Mouse (Mus musculus) midbrain, embryonic 14.5 days (tissue): ENCODE results near the gene Gm10065. TPM values are rescaled to one million over a fixed set of nuclear protein-coding genes. Genes with fewer than 3 reads are reported as not detected.
"Not testable (repeated sequence)": the region's sequence is repeated elsewhere in the genome, so short reads cannot be mapped to it uniquely, and the experiment has no call there.

Experiments
- ATAC-seq: fragments of 200-750 bp; cut with Nextera tagmentation; 2 replicates; pipeline ENCODE4 v1.8.0; 2017; ENCODE audit warnings: moderate number of reproducible peaks, moderate library complexity; ENCODE audit not compliant: low FRiP score, low TSS enrichment
- DNase-seq: peaks from one replicate; pipeline ENCODE4 v3.0.0-alpha.2; 2015
- H3K27ac ChIP-seq: fragments of 300-500 bp; sonication (generic); replicated peaks from 2 replicates; pipeline ENCODE4 v1.5.1; 2014; ENCODE audit warnings: mild to moderate bottlenecking, low read depth, low read length, moderate library complexity
- H3K27me3 ChIP-seq: fragments of 300-500 bp; sonication (generic); 2 replicates; pipeline ENCODE4 v1.6.1; 2014; ENCODE audit warnings: low read length, control low read depth, mixed read lengths; ENCODE audit not compliant: control insufficient read depth, insufficient read depth
- H3K36me3 ChIP-seq: fragments of 300-500 bp; sonication (generic); 2 replicates; pipeline ENCODE4 v1.6.1; 2014; ENCODE audit warnings: low read length, control low read depth; ENCODE audit not compliant: control insufficient read depth, insufficient read depth
- H3K4me1 ChIP-seq: fragments of 300-500 bp; sonication (generic); 2 replicates; pipeline ENCODE4 v1.6.1; 2014; ENCODE audit warnings: mild to moderate bottlenecking, antibody characterized with exemption, low read length, control low read depth; ENCODE audit not compliant: control insufficient read depth, insufficient read depth
- H3K4me2 ChIP-seq: fragments of 300-500 bp; sonication (generic); 2 replicates; pipeline ENCODE4 v1.6.1; 2014; ENCODE audit warnings: mild to moderate bottlenecking, low read length, moderate library complexity
- H3K4me3 ChIP-seq: fragments of 300-500 bp; sonication (generic); replicated peaks from 2 replicates; pipeline ENCODE4 v1.5.1; 2014; ENCODE audit warnings: low read depth, low read length
- H3K9ac ChIP-seq: fragments of 300-500 bp; sonication (generic); replicated peaks from 2 replicates; pipeline ENCODE4 v1.6.1; 2014; ENCODE audit warnings: mild to moderate bottlenecking, low read length, moderate library complexity
- H3K9me3 ChIP-seq: fragments of 300-500 bp; sonication (generic); 2 replicates; pipeline ENCODE4 v1.6.1; 2016; ENCODE audit warnings: low read length, control low read depth, mixed read lengths; ENCODE audit not compliant: control insufficient read depth
- WGBS: fragments of 180-500 bp; shearing (Covaris S2); extraction: QIAGEN DNeasy Blood & Tissue Kit; methylation state at CpG from one replicate; pipeline ENCODE4 v1.1.7; 2014; 5-methylcytosine and 5-hydroxymethylcytosine counted together
- polyA plus RNA-seq: library from polyadenylated mRNA; unstranded; fragments of >200 nt; fragmentation: Nextera tagmentation; extraction: Ambion mirVana; gene quantifications from 2 replicates; pipeline ENCODE4 v1.2.1, GENCODE M21; 2014

Gm10065 gene
- polyA plus RNA-seq, 1 experiment from 2014 or later: not detected

DNA sequence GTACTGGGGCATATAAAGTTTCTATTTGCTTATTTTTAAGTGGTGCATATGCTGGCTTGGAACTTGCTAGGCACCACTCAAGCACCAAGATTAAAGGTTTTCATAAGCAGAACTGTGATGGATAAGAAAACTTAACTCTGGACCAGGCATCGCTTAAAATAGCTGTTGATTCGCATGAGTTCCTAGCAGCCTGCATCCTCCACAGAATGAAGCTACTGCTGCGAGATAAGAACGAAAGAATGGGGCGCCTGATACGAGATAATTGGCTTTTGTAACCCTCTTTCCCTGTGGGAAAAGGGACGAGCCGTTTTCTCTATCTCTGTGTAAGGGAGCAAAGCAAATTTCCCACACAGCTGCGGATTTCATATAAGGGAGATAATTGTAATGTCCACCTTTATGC is 10.1 kb downstream of the Gm10065 start:
- H3K9me3 ChIP-seq: no peaks in the 10 kb centered on the region
- no peaks in the 10 kb centered on the region for H3K4me1 ChIP-seq
- peak overlapping the region; percentile 66 for H3K4me2 ChIP-seq
- no peaks in the 10 kb centered on the region for H3K36me3 ChIP-seq
- no peak overlapping the region for H3K9ac ChIP-seq
- H3K4me3 ChIP-seq: no peak overlapping the region
- H3K27ac ChIP-seq: no peak overlapping the region
- DNase-seq (no peak), ATAC-seq (no peak)
- 13% methylated on average over 9 of the region's 9 CpGs for WGBS
- 0 out of 2 replicates have a peak, but pooled peaks cover 3% of the 10 kb centered on the region for H3K27me3 ChIP-seq

DNA sequence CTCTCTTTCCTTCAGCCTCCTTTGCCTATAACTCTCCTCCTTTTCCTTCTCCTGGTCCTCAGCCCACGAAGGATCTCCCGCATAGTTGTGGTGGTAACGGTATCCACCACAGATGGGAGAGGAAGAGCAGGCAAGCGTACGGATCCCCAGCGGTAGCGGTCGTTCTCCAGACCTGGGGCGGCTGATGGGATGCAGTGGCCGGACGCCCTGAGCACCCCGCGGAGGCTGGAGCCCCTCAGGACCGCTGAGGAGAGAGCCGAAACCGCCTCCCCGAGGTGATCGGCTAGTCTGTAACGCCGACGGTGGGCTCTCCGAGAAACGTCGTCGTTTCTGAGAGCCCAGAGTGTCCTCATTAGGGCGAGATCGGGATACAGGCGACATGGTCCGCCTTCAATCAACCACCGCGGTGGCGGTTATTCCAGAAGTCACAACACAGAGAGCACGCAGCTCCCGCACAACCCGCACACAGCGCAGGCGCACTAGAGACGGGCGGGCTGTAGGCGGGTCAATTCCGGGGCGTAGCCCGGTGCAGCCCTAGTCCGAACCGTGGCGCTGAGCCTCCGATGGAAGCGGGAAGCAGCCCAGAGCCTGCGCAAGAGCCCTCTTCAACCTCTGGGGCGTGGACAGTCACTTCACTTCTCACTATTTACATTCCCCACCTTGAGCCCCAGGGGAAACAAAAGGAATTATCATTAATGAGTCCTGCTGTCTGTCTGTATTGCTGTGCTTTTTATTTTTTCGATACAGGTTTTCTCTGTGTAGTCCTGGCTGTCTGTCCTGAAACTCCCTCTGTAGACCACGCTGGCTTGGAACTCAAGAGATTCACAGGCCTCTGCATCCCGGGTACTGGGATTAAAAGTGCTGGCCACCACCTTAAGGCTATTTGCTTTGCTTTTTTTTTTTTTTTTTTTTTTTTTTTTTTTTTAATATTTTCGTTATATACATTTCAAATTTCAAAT is 10.9 kb downstream of the Gm10065 start, which contains the start of gene Nkapl:
Nkapl (minus strand) TSS at position 449 of the 959 bp plus-strand sequence.
- 1% methylated on average over 54 of the region's 54 CpGs for WGBS
- Histone ChIP-seq H3K27me3 (0 out of 2 replicates have a peak, but pooled peaks cover 3% of the 10 kb centered on the region), H3K9me3 (no peaks in the 10 kb centered on the region), H3K4me2 (peak within 1 kb of the TSS; percentile 66), H3K9ac (peak within 1 kb of the TSS; percentile 66), H3K4me3 (peak within 1 kb of the TSS; percentile 53), H3K27ac (peak within 1 kb of the TSS; percentile 73), H3K36me3 (no peaks in the 10 kb centered on the region), H3K4me1 (no peaks in the 10 kb centered on the region)
- ATAC-seq (peak; percentile 96), DNase-seq (peak; percentile 93)

- H3K4me2 ChIP-seq: no peak overlapping the region
Measured at GRCm38 (mm10) chr13:21467336-21467735, 11.9 kb downstream of the Gm10065 start.

DNA sequence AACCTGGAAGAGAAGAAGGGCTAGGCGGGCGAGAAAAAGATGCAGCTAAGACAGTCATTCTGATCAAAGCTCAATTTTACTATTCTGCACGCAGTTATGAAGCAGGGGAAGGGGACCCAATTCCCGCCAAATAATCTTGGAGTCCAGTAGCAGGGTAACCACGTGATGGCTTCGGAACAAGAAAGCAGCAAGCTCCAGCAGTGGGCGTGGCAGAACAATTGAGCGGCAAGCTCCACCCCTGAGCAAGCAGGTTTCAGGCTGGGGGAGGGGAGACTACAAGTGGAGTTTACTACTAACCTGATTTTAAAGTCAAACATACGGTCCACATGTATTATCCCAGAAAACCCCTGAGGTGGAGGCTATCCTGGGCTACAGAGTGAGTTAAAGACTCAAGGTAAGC is 16.7 kb downstream of the Gm10065 start:
- not testable (repeated sequence) for H3K4me3 ChIP-seq, ATAC-seq, H3K36me3 ChIP-seq, H3K4me1 ChIP-seq, H3K4me2 ChIP-seq, H3K27me3 ChIP-seq, DNase-seq, H3K9me3 ChIP-seq, H3K9ac ChIP-seq, H3K27ac ChIP-seq
- 57% methylated on average over 9 of the region's 9 CpGs for WGBS

More at GRCm38 (mm10) chr13:21467336-21467735, 11.9 kb downstream of the Gm10065 start:
- WGBS: 86% methylated on average over 10 of the region's 10 CpGs
- H3K27me3 ChIP-seq: 0 out of 2 replicates have a peak, but pooled peaks cover 3% of the 10 kb centered on the region
- no peaks in the 10 kb centered on the region for H3K4me1 ChIP-seq
- ATAC-seq (no peak), DNase-seq (no peak)
- no peak overlapping the region for H3K9ac ChIP-seq
- H3K4me3 ChIP-seq: no peak overlapping the region
- H3K36me3 ChIP-seq: no peaks in the 10 kb centered on the region
- H3K9me3 ChIP-seq: no peaks in the 10 kb centered on the region
- H3K27ac ChIP-seq: no peak overlapping the region

GRCm38 (mm10) chr13:21456347-21456746 is 22.9 kb downstream of the Gm10065 start:
- ATAC-seq: no peak
- H3K27me3 ChIP-seq: no peaks in the 10 kb centered on the region
- no peak overlapping the region for H3K9ac ChIP-seq
- no peak overlapping the region for H3K4me3 ChIP-seq
- no peak overlapping the region for H3K27ac ChIP-seq
- DNase-seq: no peak
- H3K9me3 ChIP-seq: no peaks in the 10 kb centered on the region
- H3K36me3 ChIP-seq: no peaks in the 10 kb centered on the region
- H3K4me1 ChIP-seq: peaks cover 11% of the 10 kb centered on the region
- WGBS: 10% methylated on average over 4 of the region's 4 CpGs
- H3K4me2 ChIP-seq: no peak overlapping the region

GRCm38 (mm10) chr13:21454133-21454532 is 25.1 kb downstream of the Gm10065 start:
- Histone ChIP-seq H3K27ac (no peak overlapping the region), H3K4me1 (peaks cover 11% of the 10 kb centered on the region), H3K4me3 (no peak overlapping the region; the same call in 1 of the 2 replicates), H3K4me2 (peak overlapping the region; percentile 63; the same call in 1 of the 2 replicates), H3K9me3 (no peaks in the 10 kb centered on the region), H3K9ac (no peak overlapping the region), H3K36me3 (peaks cover 2% of the 10 kb centered on the region; the same call in 1 of the 2 replicates), H3K27me3 (no peaks in the 10 kb centered on the region)
- DNase-seq (no peak), ATAC-seq (no peak)
- 86% methylated on average over 3 of the region's 3 CpGs for WGBS

GRCm38 (mm10) chr13:21453449-21453848 is 25.8 kb downstream of the Gm10065 start, which contains the start of gene Zscan26:
Gene Zscan26 (minus strand): TSS chr13:21453730.
- peak within 1 kb of the TSS; percentile 71 for H3K4me3 ChIP-seq
- ATAC-seq: peak; percentile 85
- peak within 1 kb of the TSS; percentile 63 for H3K4me2 ChIP-seq
- H3K4me1 ChIP-seq: peaks cover 11% of the 10 kb centered on the region
- DNase-seq: peak; percentile 91
- H3K27ac ChIP-seq: peak within 1 kb of the TSS; percentile 76
- H3K9ac ChIP-seq: peak within 1 kb of the TSS; percentile 65
- H3K27me3 ChIP-seq: no peaks in the 10 kb centered on the region
- H3K9me3 ChIP-seq: no peaks in the 10 kb centered on the region
- peaks cover 8% of the 10 kb centered on the region; the same call in 1 of the 2 replicates for H3K36me3 ChIP-seq
- WGBS: 0% methylated on average over 23 of the region's 23 CpGs

DNA sequence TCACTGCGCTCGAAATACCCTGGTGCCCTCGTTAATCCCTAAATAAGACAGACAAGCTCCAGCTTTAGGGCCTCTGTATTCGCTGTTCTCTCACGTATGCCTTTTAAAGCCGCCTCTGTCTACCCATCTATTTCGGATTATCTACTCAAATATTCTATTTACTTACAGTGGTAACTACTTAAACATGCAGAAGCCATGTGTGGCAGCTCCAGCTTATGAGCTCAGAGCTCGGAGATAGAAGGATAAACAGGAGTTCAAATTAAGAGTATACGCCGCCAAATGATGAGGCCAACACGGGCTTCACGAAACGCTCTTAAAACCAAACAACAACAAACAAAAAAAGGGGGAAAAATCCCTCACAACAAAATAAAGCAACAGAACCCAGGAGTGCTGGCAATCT is 26.2 kb downstream of the Gm10065 start:
- ATAC-seq: no peak; the same call in 1 of the 2 replicates
- peak overlapping the region; percentile 71 for H3K4me3 ChIP-seq
- WGBS: 1% methylated on average over 13 of the region's 13 CpGs

More for the DNA sequence above, 26.2 kb downstream of the Gm10065 start:
- peak overlapping the region; percentile 65 for H3K9ac ChIP-seq
- peak overlapping the region; percentile 63 for H3K4me2 ChIP-seq
- peak overlapping the region; percentile 76; the same call in 1 of the 2 replicates for H3K27ac ChIP-seq
- H3K36me3 ChIP-seq: peaks cover 12% of the 10 kb centered on the region
- H3K4me1 ChIP-seq: peaks cover 11% of the 10 kb centered on the region
- peak; percentile 8 for DNase-seq
- H3K9me3 ChIP-seq: no peaks in the 10 kb centered on the region
- H3K27me3 ChIP-seq: no peaks in the 10 kb centered on the region
